Mouse (Mus musculus) midbrain, embryonic 15.5 days (tissue): Measurements from ENCODE around the gene Afdn. TPM values are rescaled to one million over a fixed set of nuclear protein-coding genes. Genes with fewer than 3 reads are reported as not detected.

Source experiments
- ATAC-seq: fragments of 200-750 bp; cut with Nextera tagmentation; replicated peaks from 2 replicates; pipeline ENCODE4 v1.8.0; 2017; ENCODE audit warnings: moderate TSS enrichment
- H3K27ac ChIP-seq: fragments of 300-500 bp; sonication (generic); 2 replicates; pipeline ENCODE4 v1.5.1; 2015; ENCODE audit warnings: mild to moderate bottlenecking, inconsistent platforms
- H3K27me3 ChIP-seq: fragments of 300-500 bp; sonication (generic); replicated peaks from 2 replicates; pipeline ENCODE4 v1.6.1; 2015; ENCODE audit warnings: inconsistent platforms
- H3K36me3 ChIP-seq: fragments of 300-500 bp; sonication (generic); replicated peaks from 2 replicates; pipeline ENCODE4 v1.6.1; 2015; ENCODE audit warnings: inconsistent platforms
- H3K4me1 ChIP-seq: fragments of 300-500 bp; sonication (generic); 2 replicates; pipeline ENCODE4 v1.6.1; 2015; ENCODE audit warnings: inconsistent platforms
- H3K4me2 ChIP-seq: fragments of 300-500 bp; sonication (generic); 2 replicates; pipeline ENCODE4 v1.6.1; 2015; ENCODE audit warnings: inconsistent platforms, mild to moderate bottlenecking, moderate library complexity
- H3K4me3 ChIP-seq: fragments of 300-500 bp; sonication (generic); 2 replicates; pipeline ENCODE4 v1.5.1; 2015; ENCODE audit warnings: mild to moderate bottlenecking, inconsistent platforms
- H3K9ac ChIP-seq: fragments of 300-500 bp; sonication (generic); 2 replicates; pipeline ENCODE4 v1.6.1; 2015; ENCODE audit warnings: mild to moderate bottlenecking, inconsistent platforms
- H3K9me3 ChIP-seq: fragments of 300-500 bp; sonication (generic); 2 replicates; pipeline ENCODE4 v1.6.1; 2016; ENCODE audit warnings: inconsistent platforms
- WGBS: fragments of 180-500 bp; shearing (Covaris S2); methylation state at CpG from one replicate; pipeline ENCODE4 v1.1.7; 2015; ENCODE audit warnings: mixed read lengths; 5-methylcytosine and 5-hydroxymethylcytosine counted together
- polyA plus RNA-seq: library from polyadenylated mRNA; unstranded; fragments of >200 nt; fragmentation: Nextera tagmentation; extraction: Ambion mirVana; gene quantifications from 2 replicates; pipeline ENCODE4 v1.2.1, GENCODE M21; 2015

The Afdn gene
- polyA plus RNA-seq, 1 experiment from 2014 or later = 164 TPM

DNA sequence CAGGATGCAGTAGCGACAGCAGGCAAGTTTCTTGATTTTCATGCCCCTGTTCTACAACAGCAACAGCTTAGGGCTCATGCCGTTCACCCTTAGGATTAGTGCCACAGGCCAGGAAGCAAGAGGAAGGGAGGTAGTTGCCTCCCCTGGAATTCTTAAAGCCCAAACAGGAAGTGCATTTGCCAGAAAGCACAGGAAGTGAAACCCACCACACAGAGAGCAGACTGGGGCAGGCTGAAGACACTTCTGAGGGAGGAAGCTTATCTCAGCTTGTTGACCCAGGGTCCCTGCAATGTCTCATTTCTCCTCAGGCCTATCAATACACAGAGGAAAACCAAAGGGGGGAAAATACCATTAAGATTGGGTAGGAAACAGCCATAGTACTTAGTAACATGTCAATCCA is 19.5 kb upstream of the Afdn start:
- H3K27ac ChIP-seq = no peak overlapping the region
- H3K9ac ChIP-seq = no peak overlapping the region
- 49% methylated on average over 2 of the region's 2 CpGs for WGBS
- H3K9me3 ChIP-seq = no peaks in the 10 kb centered on the region
- H3K4me3 ChIP-seq = no peak overlapping the region
- ATAC-seq = no peak
- no peak overlapping the region for H3K4me2 ChIP-seq
- no peaks in the 10 kb centered on the region for H3K27me3 ChIP-seq
- H3K4me1 ChIP-seq = peaks cover 30% of the 10 kb centered on the region
- no peaks in the 10 kb centered on the region for H3K36me3 ChIP-seq

- Histone ChIP-seq H3K4me3 (no peak overlapping the region), H3K27ac (no peak overlapping the region), H3K9me3 (no peaks in the 10 kb centered on the region), H3K27me3 (no peaks in the 10 kb centered on the region), H3K4me2 (no peak overlapping the region), H3K9ac (no peak overlapping the region), H3K36me3 (no peaks in the 10 kb centered on the region), H3K4me1 (peaks cover 24% of the 10 kb centered on the region)
- 82% methylated on average over 7 of the region's 7 CpGs for WGBS
- ATAC-seq = no peak
Observed at GRCm38 (mm10) chr17:13741611-13742010, 18.7 kb upstream of the Afdn start.

DNA sequence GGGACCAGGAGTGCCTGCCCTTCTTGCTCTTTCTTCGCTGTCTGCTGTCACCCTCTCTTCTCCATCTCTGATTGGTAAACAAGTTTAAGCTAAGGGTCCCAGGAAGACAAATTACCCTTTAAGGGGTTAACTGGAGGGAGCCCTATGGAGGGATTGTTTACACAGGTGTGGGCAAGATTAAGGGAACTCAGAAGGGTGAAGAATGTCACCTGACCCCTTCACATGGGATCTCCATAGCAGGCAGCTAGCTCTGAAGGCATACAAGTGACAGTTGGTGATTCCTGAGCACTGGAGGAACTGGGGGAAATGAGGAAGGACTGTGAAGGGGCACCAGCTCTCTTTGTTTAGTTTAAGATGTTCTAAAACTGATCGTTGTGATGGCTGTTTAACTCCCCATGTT is 18.0 kb upstream of the Afdn start:
- 40% methylated on average over 2 of the region's 2 CpGs for WGBS
- H3K27me3 ChIP-seq = no peaks in the 10 kb centered on the region

GRCm38 (mm10) chr17:13742941-13743708 is 17.2 kb upstream of the Afdn start:
- H3K27me3 ChIP-seq = no peaks in the 10 kb centered on the region
- no peak overlapping the region for H3K4me3 ChIP-seq
- H3K27ac ChIP-seq = no peak overlapping the region
- no peaks in the 10 kb centered on the region for H3K9me3 ChIP-seq
- 0 out of 2 replicates have a peak overlapping the region, but pooled peaks have one; percentile 12 for H3K9ac ChIP-seq
- peaks cover 24% of the 10 kb centered on the region for H3K4me1 ChIP-seq
- H3K36me3 ChIP-seq = no peaks in the 10 kb centered on the region
- no peak overlapping the region for H3K4me2 ChIP-seq
- WGBS = 42% methylated on average over 7 of the region's 7 CpGs
- no peak for ATAC-seq

More for the DNA sequence above, 18.0 kb upstream of the Afdn start:
- no peaks in the 10 kb centered on the region for H3K9me3 ChIP-seq
- no peak overlapping the region for H3K9ac ChIP-seq
- H3K4me2 ChIP-seq = no peak overlapping the region
- H3K27ac ChIP-seq = no peak overlapping the region
- ATAC-seq = no peak
- H3K36me3 ChIP-seq = no peaks in the 10 kb centered on the region
- H3K4me1 ChIP-seq = peaks cover 24% of the 10 kb centered on the region
- H3K4me3 ChIP-seq = no peak overlapping the region

DNA sequence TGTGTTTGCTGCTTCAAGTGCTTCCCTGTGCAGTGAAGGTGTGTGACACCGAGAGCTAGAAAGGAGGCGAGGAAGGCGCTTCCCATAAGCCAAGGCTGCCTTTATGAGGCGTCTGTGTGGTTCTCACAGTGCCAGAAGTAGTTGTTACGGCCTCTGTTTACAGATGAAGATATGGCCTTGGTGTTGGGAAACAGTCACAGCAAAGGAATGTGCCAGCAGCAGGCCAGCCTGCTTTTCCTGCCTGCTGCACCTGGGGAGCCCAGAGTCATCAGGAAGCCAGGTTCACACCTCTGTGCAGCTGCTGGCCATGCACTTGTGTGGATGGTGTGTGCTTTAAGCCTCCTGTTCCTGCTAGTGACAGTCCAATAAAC is 16.6 kb upstream of the Afdn start:
- ATAC-seq = no peak
- H3K36me3 ChIP-seq = no peaks in the 10 kb centered on the region
- H3K27me3 ChIP-seq = no peaks in the 10 kb centered on the region
- H3K27ac ChIP-seq = peak overlapping the region; percentile 13; the same call in 1 of the 2 replicates
- H3K4me1 ChIP-seq = peaks cover 24% of the 10 kb centered on the region
- H3K4me2 ChIP-seq = no peak overlapping the region
- H3K9ac ChIP-seq = no peak overlapping the region
- H3K9me3 ChIP-seq = no peaks in the 10 kb centered on the region
- WGBS = 57% methylated on average over 5 of the region's 5 CpGs
- H3K4me3 ChIP-seq = no peak overlapping the region

DNA sequence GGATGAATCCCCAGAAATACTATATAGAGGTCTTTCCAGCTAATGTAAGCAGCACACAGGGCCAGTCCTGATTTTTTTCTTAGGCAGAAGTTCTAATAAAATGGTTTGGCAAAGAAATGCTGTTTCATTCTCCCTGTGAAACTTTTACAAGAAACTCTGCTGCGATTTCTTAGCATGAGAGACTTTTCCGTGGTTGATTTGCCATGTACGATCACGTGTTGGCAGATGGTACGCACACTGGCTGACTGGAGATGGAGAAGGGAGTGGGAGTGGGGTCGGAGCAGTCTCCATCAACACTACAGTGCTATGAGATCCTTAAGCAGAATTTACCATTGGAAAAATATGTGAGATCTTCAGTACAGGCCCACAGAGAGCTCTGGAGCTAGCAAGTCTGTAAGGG is 16.1 kb upstream of the Afdn start:
- Histone ChIP-seq H3K27ac (peak overlapping the region; percentile 13; the same call in 1 of the 2 replicates), H3K36me3 (no peaks in the 10 kb centered on the region), H3K4me2 (no peak overlapping the region), H3K4me1 (peaks cover 24% of the 10 kb centered on the region), H3K9me3 (no peaks in the 10 kb centered on the region), H3K9ac (no peak overlapping the region), H3K4me3 (no peak overlapping the region), H3K27me3 (no peaks in the 10 kb centered on the region)
- ATAC-seq = no peak
- 84% methylated on average over 6 of the region's 6 CpGs for WGBS

DNA sequence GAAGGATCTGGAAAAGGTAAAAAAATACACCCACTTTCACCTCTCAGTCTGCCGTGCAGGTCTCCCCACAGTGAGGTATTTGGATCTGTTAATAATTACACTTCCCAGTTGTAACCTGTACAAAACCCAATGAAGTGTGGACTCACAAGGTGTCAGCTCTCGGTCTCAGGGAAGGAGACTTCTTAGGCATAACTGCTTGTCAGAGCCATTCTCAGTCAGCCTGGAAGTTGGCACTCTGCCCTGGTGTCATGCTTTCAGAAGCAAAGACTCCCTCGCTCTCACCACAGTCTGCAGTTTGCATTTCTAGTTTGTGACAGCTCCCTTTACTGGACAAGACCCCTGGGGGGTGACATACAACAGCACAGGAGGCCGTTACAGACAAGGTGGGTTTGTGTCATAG is 15.5 kb upstream of the Afdn start:
- Histone ChIP-seq H3K27me3 (no peaks in the 10 kb centered on the region), H3K4me3 (no peak overlapping the region), H3K9ac (no peak overlapping the region), H3K9me3 (no peaks in the 10 kb centered on the region), H3K4me2 (no peak overlapping the region), H3K27ac (no peak overlapping the region), H3K4me1 (peaks cover 27% of the 10 kb centered on the region), H3K36me3 (no peaks in the 10 kb centered on the region)
- WGBS = 51% methylated on average over 4 of the region's 4 CpGs
- ATAC-seq = no peak

DNA sequence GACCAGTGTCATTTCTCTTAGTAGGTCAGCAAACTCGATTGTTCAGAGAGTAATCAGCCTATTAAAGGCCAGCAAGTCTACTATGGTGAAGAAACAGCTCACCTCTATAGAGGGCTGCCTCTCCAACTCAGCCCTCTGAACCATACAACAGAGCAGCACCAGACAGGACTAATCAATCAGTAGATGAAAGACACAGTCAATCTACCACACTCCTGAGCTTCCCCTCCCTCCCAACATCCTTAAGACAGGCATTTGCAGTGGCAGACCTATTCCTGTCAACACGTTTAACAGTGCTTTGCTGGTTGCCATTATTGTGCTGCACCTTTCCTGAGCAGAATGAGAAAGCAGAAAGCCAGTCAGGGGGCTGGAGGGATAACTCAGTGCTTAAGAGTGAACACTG is 15.0 kb upstream of the Afdn start:
- Histone ChIP-seq H3K27ac (peak overlapping the region; percentile 64), H3K4me3 (no peak overlapping the region), H3K9ac (no peak overlapping the region), H3K9me3 (no peaks in the 10 kb centered on the region), H3K27me3 (no peaks in the 10 kb centered on the region), H3K4me2 (peak overlapping the region; percentile 16; the same call in 1 of the 2 replicates), H3K4me1 (peaks cover 32% of the 10 kb centered on the region), H3K36me3 (no peaks in the 10 kb centered on the region)
- ATAC-seq = peak; percentile 82
- WGBS = 46% methylated on average over 2 of the region's 2 CpGs

DNA sequence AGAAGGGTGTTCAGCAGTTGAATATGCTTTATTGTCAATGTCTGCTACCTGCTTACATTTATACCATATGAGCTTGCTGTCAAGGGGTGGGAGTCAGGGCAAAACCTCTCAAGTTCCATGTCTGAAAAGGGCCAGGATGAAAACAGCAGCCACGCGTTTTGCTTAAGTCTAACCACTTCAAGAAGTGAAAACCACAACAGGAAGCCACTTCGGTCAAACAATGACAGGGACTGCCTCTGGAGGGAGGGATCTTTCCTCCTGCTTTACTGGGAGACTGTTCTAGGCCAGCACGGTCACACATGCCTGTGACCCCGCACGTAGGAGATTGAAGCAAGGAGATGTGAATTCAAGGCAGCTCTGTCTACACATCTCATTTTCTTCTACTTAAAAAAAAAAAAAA is 14.0 kb upstream of the Afdn start:
- Histone ChIP-seq H3K4me2 (no peak overlapping the region), H3K9me3 (no peaks in the 10 kb centered on the region), H3K36me3 (no peaks in the 10 kb centered on the region), H3K9ac (no peak overlapping the region), H3K4me1 (peaks cover 36% of the 10 kb centered on the region), H3K4me3 (no peak overlapping the region), H3K27ac (no peak overlapping the region), H3K27me3 (no peaks in the 10 kb centered on the region)
- ATAC-seq = no peak
- 71% methylated on average over 6 of the region's 6 CpGs for WGBS

GRCm38 (mm10) chr17:13747681-13748080 is 12.7 kb upstream of the Afdn start:
- H3K9me3 ChIP-seq = no peaks in the 10 kb centered on the region
- no peaks in the 10 kb centered on the region for H3K36me3 ChIP-seq
- H3K27me3 ChIP-seq = no peaks in the 10 kb centered on the region
- no peak overlapping the region for H3K4me3 ChIP-seq
- no peak overlapping the region for H3K9ac ChIP-seq
- 89% methylated on average over 9 of the region's 9 CpGs for WGBS
- H3K4me2 ChIP-seq = no peak overlapping the region
- no peak overlapping the region for H3K27ac ChIP-seq
- H3K4me1 ChIP-seq = peaks cover 36% of the 10 kb centered on the region
- ATAC-seq = no peak

GRCm38 (mm10) chr17:13749027-13749426 is 11.3 kb upstream of the Afdn start:
- Histone ChIP-seq H3K4me2 (no peak overlapping the region), H3K27me3 (no peaks in the 10 kb centered on the region), H3K4me1 (peaks cover 24% of the 10 kb centered on the region), H3K9ac (no peak overlapping the region), H3K27ac (no peak overlapping the region), H3K9me3 (no peaks in the 10 kb centered on the region), H3K36me3 (no peaks in the 10 kb centered on the region), H3K4me3 (no peak overlapping the region)
- 92% methylated on average over 4 of the region's 4 CpGs for WGBS
- no peak for ATAC-seq

DNA sequence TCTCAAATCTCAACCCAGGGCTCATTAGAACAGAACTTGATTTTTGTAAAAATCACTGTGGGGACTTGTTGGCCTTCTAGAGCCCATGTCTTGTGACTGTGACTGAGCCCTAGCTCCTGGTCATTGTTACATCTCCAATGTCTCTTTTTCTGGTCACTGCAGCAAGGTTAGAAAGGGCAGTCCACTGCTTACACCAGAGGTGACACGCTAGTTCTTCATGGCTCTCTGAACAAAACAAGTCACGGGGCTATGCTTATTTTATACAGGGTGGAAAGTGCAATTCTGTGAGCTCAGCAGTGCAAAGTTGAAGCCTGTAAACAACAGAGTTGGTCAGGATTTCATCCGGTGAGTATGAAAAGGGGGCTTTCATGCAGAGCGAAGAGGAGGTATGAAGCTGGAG is 6.4 kb upstream of the Afdn start:
- Histone ChIP-seq H3K4me3 (no peak overlapping the region), H3K9me3 (no peaks in the 10 kb centered on the region), H3K27me3 (no peaks in the 10 kb centered on the region), H3K4me2 (no peak overlapping the region), H3K9ac (no peak overlapping the region), H3K36me3 (no peaks in the 10 kb centered on the region), H3K4me1 (peaks cover 33% of the 10 kb centered on the region), H3K27ac (no peak overlapping the region)
- no peak for ATAC-seq
- 72% methylated on average over 4 of the region's 4 CpGs for WGBS

- H3K4me3 ChIP-seq = no peak overlapping the region
- no peaks in the 10 kb centered on the region for H3K9me3 ChIP-seq
- no peak for ATAC-seq
Observed at GRCm38 (mm10) chr17:13754940-13755339, 5.4 kb upstream of the Afdn start.

More at GRCm38 (mm10) chr17:13754940-13755339, 5.4 kb upstream of the Afdn start:
- no peak overlapping the region for H3K9ac ChIP-seq
- H3K4me2 ChIP-seq = no peak overlapping the region
- H3K4me1 ChIP-seq = peaks cover 30% of the 10 kb centered on the region
- WGBS = 75% methylated on average over 6 of the region's 6 CpGs
- no peaks in the 10 kb centered on the region for H3K36me3 ChIP-seq
- no peak overlapping the region for H3K27ac ChIP-seq
- H3K27me3 ChIP-seq = no peaks in the 10 kb centered on the region
